Mouse (Mus musculus) forebrain, embryonic 14.5 days (tissue): ENCODE results near the gene Cd3d. TPM values are rescaled to one million over a fixed set of nuclear protein-coding genes. Genes with fewer than 3 reads are reported as not detected.

Experiments
- ATAC-seq: fragments of 200-750 bp; cut with Nextera tagmentation; 2 replicates; pipeline ENCODE4 v1.8.0; 2017; ENCODE audit warnings: mild to moderate bottlenecking, moderate library complexity
- DNase-seq: peaks from one replicate; pipeline ENCODE4 v3.0.0-alpha.2; 2015; ENCODE audit warnings: low spot score
- H3K27ac ChIP-seq: fragments of 300-500 bp; sonication (generic); 2 replicates; pipeline ENCODE4 v1.5.1; 2014; ENCODE audit warnings: low read depth, mild to moderate bottlenecking, control low read depth, low read length, moderate library complexity
- H3K27me3 ChIP-seq: fragments of 300-500 bp; sonication (generic); replicated peaks from 2 replicates; pipeline ENCODE4 v1.6.1; 2014; ENCODE audit warnings: low read length, control low read depth, mixed read lengths; ENCODE audit not compliant: control insufficient read depth, insufficient read depth
- H3K36me3 ChIP-seq: fragments of 300-500 bp; sonication (generic); 2 replicates; pipeline ENCODE4 v1.6.1; 2014; ENCODE audit warnings: low read length, control low read depth; ENCODE audit not compliant: control insufficient read depth, insufficient read depth
- H3K4me1 ChIP-seq: fragments of 300-500 bp; sonication (generic); 2 replicates; pipeline ENCODE4 v1.6.1; 2014; ENCODE audit warnings: antibody characterized with exemption, low read length, control low read depth; ENCODE audit not compliant: control insufficient read depth, insufficient read depth
- H3K4me2 ChIP-seq: fragments of 300-500 bp; sonication (generic); 2 replicates; pipeline ENCODE4 v1.6.1; 2014; ENCODE audit warnings: mild to moderate bottlenecking, control low read depth, low read length
- H3K4me3 ChIP-seq: fragments of 300-500 bp; sonication (generic); 2 replicates; pipeline ENCODE4 v1.5.1; 2014; ENCODE audit warnings: low read depth, low read length, control low read depth
- H3K9ac ChIP-seq: fragments of 300-500 bp; sonication (generic); 2 replicates; pipeline ENCODE4 v1.6.1; 2014; ENCODE audit warnings: mild to moderate bottlenecking, low read length, control low read depth, moderate library complexity
- H3K9me3 ChIP-seq: fragments of 300-500 bp; sonication (generic); replicated peaks from 2 replicates; pipeline ENCODE4 v1.6.1; 2016; ENCODE audit warnings: low read length, control low read depth, mixed read lengths; ENCODE audit not compliant: control insufficient read depth
- WGBS: fragments of 180-500 bp; shearing (Covaris S2); extraction: QIAGEN DNeasy Blood & Tissue Kit; methylation state at CpG from one replicate; pipeline ENCODE4 v1.1.7; 2014; 5-methylcytosine and 5-hydroxymethylcytosine counted together
- polyA plus RNA-seq: library from polyadenylated mRNA; unstranded; fragments of >200 nt; fragmentation: Nextera tagmentation; extraction: Ambion mirVana; gene quantifications from 2 replicates; pipeline ENCODE4 v1.2.1, GENCODE M21; 2014

Cd3d gene
- polyA plus RNA-seq, 1 experiment from 2014 or later: not detected

- no peak for DNase-seq
- Histone ChIP-seq H3K27me3 (no peaks in the 10 kb centered on the region), H3K27ac (no peak overlapping the region), H3K4me3 (no peak overlapping the region), H3K9me3 (no peaks in the 10 kb centered on the region), H3K4me1 (no peaks in the 10 kb centered on the region), H3K36me3 (no peaks in the 10 kb centered on the region), H3K4me2 (no peak overlapping the region), H3K9ac (no peak overlapping the region)
- 80% methylated on average over 3 of the region's 3 CpGs for WGBS
- no peak for ATAC-seq
Measured at GRCm38 (mm10) chr9:45015841-45016240, 34.3 kb downstream of the Cd3d start.

DNA sequence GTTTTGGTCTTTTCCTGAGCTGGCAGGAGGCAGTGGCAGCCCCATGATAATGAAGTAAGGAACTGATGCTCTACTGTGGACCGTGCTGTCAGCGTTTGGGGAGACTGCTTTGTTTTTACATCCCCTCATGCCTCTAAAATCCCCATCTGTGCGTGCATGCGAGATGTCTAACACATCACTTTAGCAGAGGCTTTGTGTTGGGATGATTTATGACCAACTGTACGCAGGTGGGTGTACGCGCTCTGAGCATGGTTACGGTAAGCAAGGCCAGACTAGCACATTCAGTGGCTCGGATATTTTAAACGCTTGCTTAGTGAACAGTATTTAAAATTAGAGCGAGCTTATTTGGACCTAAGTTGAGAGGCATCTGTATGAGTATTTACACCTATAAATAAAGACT lies 36.4 kb downstream of the Cd3d start:
- Histone ChIP-seq H3K36me3 (no peaks in the 10 kb centered on the region), H3K4me2 (no peak overlapping the region), H3K4me3 (no peak overlapping the region), H3K27me3 (no peaks in the 10 kb centered on the region), H3K4me1 (no peaks in the 10 kb centered on the region), H3K27ac (no peak overlapping the region), H3K9me3 (no peaks in the 10 kb centered on the region), H3K9ac (no peak overlapping the region)
- 87% methylated on average over 11 of the region's 11 CpGs for WGBS
- DNase-seq: no peak
- ATAC-seq: no peak

GRCm38 (mm10) chr9:45022800-45023199 lies 41.2 kb downstream of the Cd3d start:
- Histone ChIP-seq H3K4me3 (no peak overlapping the region), H3K9ac (no peak overlapping the region), H3K4me1 (no peaks in the 10 kb centered on the region), H3K4me2 (no peak overlapping the region), H3K27ac (no peak overlapping the region), H3K27me3 (0 out of 2 replicates have a peak, but pooled peaks cover 3% of the 10 kb centered on the region), H3K36me3 (no peaks in the 10 kb centered on the region), H3K9me3 (no peaks in the 10 kb centered on the region)
- peak; percentile 82 for DNase-seq
- WGBS: 12% methylated on average over 3 of the region's 3 CpGs
- ATAC-seq: no peak

GRCm38 (mm10) chr9:45023638-45024037 lies 42.1 kb downstream of the Cd3d start:
- Histone ChIP-seq H3K4me1 (no peaks in the 10 kb centered on the region), H3K4me2 (no peak overlapping the region), H3K9ac (no peak overlapping the region), H3K27ac (no peak overlapping the region), H3K4me3 (no peak overlapping the region), H3K36me3 (no peaks in the 10 kb centered on the region), H3K27me3 (0 out of 2 replicates have a peak, but pooled peaks cover 3% of the 10 kb centered on the region), H3K9me3 (no peaks in the 10 kb centered on the region)
- ATAC-seq (no peak), DNase-seq (no peak)
- 61% methylated on average over 3 of the region's 3 CpGs for WGBS

DNA sequence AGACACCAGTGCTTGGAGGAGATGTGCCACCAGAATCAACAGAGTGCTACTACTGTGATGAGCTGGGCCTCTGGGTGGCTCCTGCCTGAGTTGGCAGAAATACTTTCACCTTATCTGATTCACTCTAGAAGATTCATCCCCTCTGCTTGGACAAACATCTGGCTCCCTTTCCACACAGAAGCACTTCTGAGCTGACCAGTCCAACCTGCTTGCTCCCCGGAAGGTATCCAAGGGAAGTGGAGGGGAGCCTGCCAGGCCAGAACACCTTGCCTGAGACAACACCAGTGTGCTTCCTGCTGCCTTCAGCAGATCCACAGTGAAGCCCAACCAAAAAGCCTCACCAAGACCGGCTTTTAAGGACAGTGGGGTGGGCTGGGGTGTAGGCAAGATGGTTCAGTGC lies 42.6 kb downstream of the Cd3d start:
- Histone ChIP-seq H3K9me3 (no peaks in the 10 kb centered on the region), H3K4me2 (no peak overlapping the region), H3K27me3 (0 out of 2 replicates have a peak, but pooled peaks cover 3% of the 10 kb centered on the region), H3K4me1 (no peaks in the 10 kb centered on the region), H3K4me3 (no peak overlapping the region), H3K36me3 (no peaks in the 10 kb centered on the region), H3K27ac (no peak overlapping the region), H3K9ac (no peak overlapping the region)
- DNase-seq: no peak
- ATAC-seq: no peak
- 85% methylated on average over 2 of the region's 2 CpGs for WGBS

- H3K4me3 ChIP-seq: no peak overlapping the region
- no peaks in the 10 kb centered on the region for H3K9me3 ChIP-seq
- no peak overlapping the region for H3K4me2 ChIP-seq
- DNase-seq (no peak), ATAC-seq (no peak)
- H3K9ac ChIP-seq: no peak overlapping the region
- H3K36me3 ChIP-seq: no peaks in the 10 kb centered on the region
- H3K27me3 ChIP-seq: 0 out of 2 replicates have a peak, but pooled peaks cover 3% of the 10 kb centered on the region
- WGBS: 76% methylated on average over 8 of the region's 8 CpGs
- no peaks in the 10 kb centered on the region for H3K4me1 ChIP-seq
- H3K27ac ChIP-seq: no peak overlapping the region
Measured at GRCm38 (mm10) chr9:45027376-45027775, 45.8 kb downstream of the Cd3d start.

DNA sequence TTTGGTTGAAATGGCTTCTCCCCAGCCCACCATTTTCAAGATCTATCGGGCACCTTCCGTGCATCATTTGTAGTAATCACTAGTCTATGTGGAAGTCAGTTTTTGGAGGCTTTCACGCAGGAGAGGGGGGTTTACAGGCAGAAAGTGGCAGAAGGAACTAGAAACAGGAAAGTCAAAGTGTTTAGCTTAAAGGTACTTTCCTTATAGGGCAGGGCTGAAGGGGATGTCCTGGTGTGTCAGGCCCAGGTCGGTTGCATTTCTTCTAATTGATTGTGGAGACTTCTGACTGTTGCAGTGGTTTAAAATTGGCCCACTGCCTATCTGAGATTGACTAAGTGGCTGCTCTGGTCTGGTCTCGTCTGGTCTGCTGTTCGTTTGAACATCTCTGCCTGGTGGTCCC lies 48.8 kb downstream of the Cd3d start:
- Histone ChIP-seq H3K4me3 (no peak overlapping the region), H3K9me3 (no peaks in the 10 kb centered on the region), H3K9ac (no peak overlapping the region), H3K27ac (no peak overlapping the region), H3K36me3 (no peaks in the 10 kb centered on the region), H3K4me1 (no peaks in the 10 kb centered on the region), H3K4me2 (no peak overlapping the region), H3K27me3 (0 out of 2 replicates have a peak, but pooled peaks cover 3% of the 10 kb centered on the region)
- DNase-seq (no peak), ATAC-seq (no peak)
- 75% methylated on average over 6 of the region's 6 CpGs for WGBS

- no peak for DNase-seq
- H3K27me3 ChIP-seq: 0 out of 2 replicates have a peak, but pooled peaks cover 3% of the 10 kb centered on the region
- no peak overlapping the region for H3K4me2 ChIP-seq
- 75% methylated on average over 2 of the region's 2 CpGs for WGBS
- no peaks in the 10 kb centered on the region for H3K36me3 ChIP-seq
- H3K9me3 ChIP-seq: no peaks in the 10 kb centered on the region
- H3K4me1 ChIP-seq: no peaks in the 10 kb centered on the region
- ATAC-seq: no peak
- H3K4me3 ChIP-seq: no peak overlapping the region
- no peak overlapping the region for H3K9ac ChIP-seq
- no peak overlapping the region for H3K27ac ChIP-seq
Measured at GRCm38 (mm10) chr9:45032261-45032660, 50.7 kb downstream of the Cd3d start.

DNA sequence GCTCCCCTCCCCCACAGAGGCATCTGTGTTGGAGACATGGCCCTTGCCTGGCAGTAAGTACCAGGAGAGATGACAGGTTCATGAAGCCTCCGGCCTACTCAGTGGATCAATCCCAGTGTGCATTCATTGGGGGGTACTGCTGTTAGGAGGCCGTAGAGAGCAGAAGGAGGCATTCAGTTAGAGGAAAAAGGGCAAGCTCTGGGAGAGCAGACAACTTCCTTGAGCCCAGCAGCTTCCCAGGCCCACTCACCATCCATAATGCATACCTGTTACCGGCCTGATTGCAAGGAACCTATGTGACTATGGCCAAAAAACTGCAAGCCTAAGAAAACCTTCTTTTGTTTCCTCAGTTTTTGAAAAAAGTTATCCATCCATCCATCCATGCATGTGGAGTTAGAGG lies 52.9 kb downstream of the Cd3d start:
- WGBS: 78% methylated on average over 3 of the region's 3 CpGs

More for the DNA sequence above, 52.9 kb downstream of the Cd3d start:
- Histone ChIP-seq H3K4me3 (no peak overlapping the region), H3K27me3 (peaks cover 4% of the 10 kb centered on the region), H3K36me3 (no peaks in the 10 kb centered on the region), H3K9me3 (no peaks in the 10 kb centered on the region), H3K9ac (no peak overlapping the region), H3K27ac (no peak overlapping the region), H3K4me2 (no peak overlapping the region), H3K4me1 (no peaks in the 10 kb centered on the region)
- ATAC-seq (no peak), DNase-seq (no peak)
